Mouse (Mus musculus): ENCODE measurements around the gene Cybrd1. TPM values are rescaled to one million over a fixed set of nuclear protein-coding genes. Genes with fewer than 3 reads are reported as not detected.

Gene Cybrd1
- polyA plus RNA-seq, 1 experiment from 2014 or later: 1.1 TPM

DNA sequence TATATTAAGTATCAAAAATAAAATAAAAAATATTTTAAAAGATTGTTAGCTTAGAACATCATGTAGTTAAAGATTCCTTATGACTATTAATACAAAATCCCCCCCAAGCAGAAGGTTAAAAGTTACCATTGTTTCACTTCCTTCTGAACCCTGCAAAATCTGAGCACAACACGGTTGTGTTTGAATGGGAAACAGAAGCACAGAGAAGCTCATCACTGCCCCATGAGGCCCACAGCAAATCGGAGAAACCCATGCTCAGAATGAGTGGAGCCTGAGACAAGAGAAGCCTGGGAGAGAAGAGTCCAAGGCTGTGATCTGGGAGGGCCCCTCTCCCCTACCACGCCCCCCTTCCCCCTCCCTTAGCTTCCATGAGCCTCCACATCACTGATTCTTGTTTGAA, 13.0 kb upstream of the Cybrd1 start:
- Histone ChIP-seq H3K4me1 (peaks cover 4% of the 10 kb centered on the region; the same call in 1 of the 2 replicates), H3K27ac (no peak overlapping the region), H3K4me3 (no peak overlapping the region), H3K27me3 (replicated peaks) (no peaks in the 10 kb centered on the region), H3K9ac (no peak overlapping the region), H3K36me3 (peaks cover 4% of the 10 kb centered on the region; the same call in 1 of the 2 replicates), H3K9me3 (replicated peaks) (no peaks in the 10 kb centered on the region), H3K4me2 (no peak overlapping the region)
- ATAC-seq: no peak
- WGBS (ENCODE audit: insufficient replicate concordance): 59% methylated on average over 3 of the region's 3 CpGs

- ATAC-seq: no peak
- Histone ChIP-seq H3K4me1 (peaks cover 4% of the 10 kb centered on the region; the same call in 1 of the 2 replicates), H3K9ac (no peak overlapping the region), H3K36me3 (no peaks in the 10 kb centered on the region; the same call in 1 of the 2 replicates), H3K27ac (no peak overlapping the region), H3K4me3 (no peak overlapping the region), H3K4me2 (no peak overlapping the region), H3K27me3 (replicated peaks) (no peaks in the 10 kb centered on the region), H3K9me3 (replicated peaks) (no peaks in the 10 kb centered on the region)
- WGBS (ENCODE audit: insufficient replicate concordance): 70% methylated on average over 14 of the region's 14 CpGs
These were observed 12.1 kb upstream of the Cybrd1 start for GRCm38 (mm10) chr2:71105469-71106215.

GRCm38 (mm10) chr2:71107225-71107624, 10.5 kb upstream of the Cybrd1 start:
- 57% methylated on average over 2 of the region's 2 CpGs for WGBS (ENCODE audit: insufficient replicate concordance)
- Histone ChIP-seq H3K4me1 (peaks cover 4% of the 10 kb centered on the region; the same call in 1 of the 2 replicates), H3K4me3 (no peak overlapping the region), H3K4me2 (no peak overlapping the region), H3K9me3 (replicated peaks) (no peaks in the 10 kb centered on the region), H3K36me3 (no peaks in the 10 kb centered on the region), H3K9ac (no peak overlapping the region), H3K27ac (no peak overlapping the region), H3K27me3 (replicated peaks) (no peaks in the 10 kb centered on the region)
- no peak for ATAC-seq

- ATAC-seq: no peak
- Histone ChIP-seq H3K9me3 (replicated peaks) (no peaks in the 10 kb centered on the region), H3K4me1 (peaks cover 4% of the 10 kb centered on the region; the same call in 1 of the 2 replicates), H3K27me3 (replicated peaks) (no peaks in the 10 kb centered on the region), H3K36me3 (no peaks in the 10 kb centered on the region), H3K4me2 (no peak overlapping the region), H3K9ac (no peak overlapping the region), H3K4me3 (no peak overlapping the region), H3K27ac (no peak overlapping the region)
- 65% methylated on average over 3 of the region's 3 CpGs for WGBS (ENCODE audit: insufficient replicate concordance)
These were observed 9.2 kb upstream of the Cybrd1 start for GRCm38 (mm10) chr2:71108541-71108940.

DNA sequence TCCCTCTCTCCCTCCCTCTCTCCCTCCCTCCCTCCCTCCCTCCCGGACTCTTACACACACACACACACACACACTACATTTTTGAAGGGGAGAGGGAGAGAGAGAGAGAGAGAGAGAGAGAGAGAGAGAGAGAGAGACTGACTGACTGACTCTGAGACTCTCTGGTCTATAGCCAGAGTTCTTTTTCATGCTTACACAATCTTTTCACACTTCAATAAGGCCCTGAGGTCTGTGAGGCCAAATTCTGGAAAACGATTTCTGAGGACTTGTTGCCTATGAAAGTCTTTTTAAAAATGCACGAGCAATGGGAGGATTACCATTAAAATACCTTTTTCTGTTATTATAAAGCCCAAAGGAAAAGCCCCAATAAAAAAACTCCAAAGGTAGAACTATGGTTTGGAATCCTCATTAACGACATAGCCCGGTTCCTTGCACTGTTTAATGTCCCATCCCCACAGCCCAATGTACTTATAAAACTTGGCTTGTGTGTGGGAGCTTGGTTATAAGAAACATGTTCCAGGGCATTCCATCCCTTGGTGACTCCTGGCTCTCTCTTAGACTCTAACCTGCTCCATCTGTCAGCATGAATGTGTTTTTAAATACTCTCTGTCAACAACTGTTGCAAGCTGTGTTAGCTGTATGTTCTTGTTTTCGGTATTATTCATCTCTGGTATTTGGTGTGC, 4.1 kb upstream of the Cybrd1 start:
- H3K36me3 ChIP-seq: no peaks in the 10 kb centered on the region
- no peaks in the 10 kb centered on the region; the same call in 1 of the 2 replicates for H3K9me3 ChIP-seq (replicated peaks)
- peaks cover 12% of the 10 kb centered on the region; the same call in 1 of the 2 replicates for H3K4me1 ChIP-seq
- H3K27ac ChIP-seq: no peak overlapping the region
- no peak overlapping the region for H3K4me3 ChIP-seq
- H3K4me2 ChIP-seq: no peak overlapping the region
- WGBS (ENCODE audit: insufficient replicate concordance): 77% methylated on average over 5 of the region's 6 CpGs
- no peak for ATAC-seq
- H3K9ac ChIP-seq: no peak overlapping the region
- H3K27me3 ChIP-seq (replicated peaks): peaks cover 23% of the 10 kb centered on the region

DNA sequence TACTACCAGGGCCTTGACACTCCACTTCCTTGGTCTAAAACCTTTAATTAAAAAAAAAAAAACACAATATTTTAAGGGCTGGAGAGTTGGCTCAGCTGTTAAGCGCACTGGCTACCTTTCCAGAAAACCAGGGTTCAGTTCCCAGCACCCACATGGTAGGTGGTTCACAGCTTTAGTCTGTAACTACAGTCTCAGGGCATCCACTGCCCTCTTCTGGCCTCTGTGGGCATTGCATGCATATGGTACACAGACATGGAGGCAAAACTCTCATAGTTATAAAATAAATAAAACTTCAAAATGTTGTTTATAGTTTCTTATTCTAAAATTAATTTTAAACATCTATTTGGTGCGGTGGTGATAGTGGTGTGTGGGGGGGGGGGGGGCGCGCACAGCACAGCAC, 1.6 kb upstream of the Cybrd1 start:
- no peak for ATAC-seq
- H3K4me2 ChIP-seq: no peak overlapping the region
- peaks cover 13% of the 10 kb centered on the region; the same call in 1 of the 2 replicates for H3K4me1 ChIP-seq
- H3K9me3 ChIP-seq (replicated peaks): no peaks in the 10 kb centered on the region; the same call in 1 of the 2 replicates
- H3K36me3 ChIP-seq: no peaks in the 10 kb centered on the region
- 73% methylated on average over 4 of the region's 4 CpGs for WGBS (ENCODE audit: insufficient replicate concordance)
- H3K4me3 ChIP-seq: no peak overlapping the region
- H3K27ac ChIP-seq: no peak overlapping the region
- no peak overlapping the region for H3K9ac ChIP-seq
- peaks cover 48% of the 10 kb centered on the region for H3K27me3 ChIP-seq (replicated peaks)

DNA sequence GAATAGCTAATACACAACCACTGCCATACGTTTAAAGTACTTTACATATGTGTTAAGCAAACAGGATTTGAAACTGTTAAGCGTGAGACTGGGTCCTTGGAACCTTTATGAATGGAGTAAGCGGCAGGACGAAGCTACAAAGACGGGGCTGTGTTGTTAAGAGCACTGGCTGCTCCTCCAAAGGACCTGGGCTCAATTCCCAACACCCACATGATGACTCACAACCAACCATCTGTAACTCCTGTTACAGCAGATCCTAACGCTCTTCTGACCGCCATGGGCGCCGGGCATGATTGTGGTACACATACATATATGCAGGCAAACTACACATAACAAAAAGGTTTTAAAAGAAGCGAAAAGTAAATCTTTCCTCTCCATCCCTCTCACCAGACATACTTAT, 3.1 kb downstream of the Cybrd1 start:
- H3K27ac ChIP-seq: no peak overlapping the region
- no peaks in the 10 kb centered on the region for H3K36me3 ChIP-seq
- H3K4me1 ChIP-seq: peaks cover 13% of the 10 kb centered on the region; the same call in 1 of the 2 replicates
- H3K9ac ChIP-seq: no peak overlapping the region
- WGBS (ENCODE audit: insufficient replicate concordance): 79% methylated on average over 10 of the region's 10 CpGs
- no peak overlapping the region for H3K4me2 ChIP-seq
- H3K9me3 ChIP-seq (replicated peaks): no peaks in the 10 kb centered on the region; the same call in 1 of the 2 replicates
- H3K4me3 ChIP-seq: no peak overlapping the region
- H3K27me3 ChIP-seq (replicated peaks): peaks cover 62% of the 10 kb centered on the region
- ATAC-seq: no peak

GRCm38 (mm10) chr2:71121406-71121805, 3.7 kb downstream of the Cybrd1 start:
- no peaks in the 10 kb centered on the region for H3K9me3 ChIP-seq (replicated peaks)
- H3K9ac ChIP-seq: no peak overlapping the region
- H3K27me3 ChIP-seq (replicated peaks): peaks cover 60% of the 10 kb centered on the region
- no peak for ATAC-seq
- WGBS (ENCODE audit: insufficient replicate concordance): 59% methylated on average over 5 of the region's 5 CpGs
- H3K4me1 ChIP-seq: peaks cover 13% of the 10 kb centered on the region; the same call in 1 of the 2 replicates
- H3K4me3 ChIP-seq: no peak overlapping the region
- no peak overlapping the region for H3K27ac ChIP-seq
- H3K4me2 ChIP-seq: no peak overlapping the region
- no peaks in the 10 kb centered on the region for H3K36me3 ChIP-seq

GRCm38 (mm10) chr2:71122268-71123029, 4.7 kb downstream of the Cybrd1 start:
- Histone ChIP-seq H3K4me3 (no peak overlapping the region), H3K27ac (no peak overlapping the region), H3K9ac (no peak overlapping the region), H3K36me3 (no peaks in the 10 kb centered on the region), H3K9me3 (replicated peaks) (no peaks in the 10 kb centered on the region), H3K4me2 (no peak overlapping the region), H3K4me1 (peaks cover 13% of the 10 kb centered on the region; the same call in 1 of the 2 replicates), H3K27me3 (replicated peaks) (peaks cover 50% of the 10 kb centered on the region)
- WGBS (ENCODE audit: insufficient replicate concordance): 74% methylated on average over 13 of the region's 13 CpGs
- no peak for ATAC-seq

GRCm38 (mm10) chr2:71123591-71123990, 5.9 kb downstream of the Cybrd1 start:
- Histone ChIP-seq H3K36me3 (no peaks in the 10 kb centered on the region), H3K27ac (no peak overlapping the region), H3K9me3 (replicated peaks) (no peaks in the 10 kb centered on the region), H3K4me1 (peaks cover 1% of the 10 kb centered on the region; the same call in 1 of the 2 replicates), H3K4me3 (no peak overlapping the region), H3K9ac (no peak overlapping the region), H3K27me3 (replicated peaks) (peaks cover 39% of the 10 kb centered on the region), H3K4me2 (no peak overlapping the region)
- 58% methylated on average over 2 of the region's 2 CpGs for WGBS (ENCODE audit: insufficient replicate concordance)
- ATAC-seq: no peak

DNA sequence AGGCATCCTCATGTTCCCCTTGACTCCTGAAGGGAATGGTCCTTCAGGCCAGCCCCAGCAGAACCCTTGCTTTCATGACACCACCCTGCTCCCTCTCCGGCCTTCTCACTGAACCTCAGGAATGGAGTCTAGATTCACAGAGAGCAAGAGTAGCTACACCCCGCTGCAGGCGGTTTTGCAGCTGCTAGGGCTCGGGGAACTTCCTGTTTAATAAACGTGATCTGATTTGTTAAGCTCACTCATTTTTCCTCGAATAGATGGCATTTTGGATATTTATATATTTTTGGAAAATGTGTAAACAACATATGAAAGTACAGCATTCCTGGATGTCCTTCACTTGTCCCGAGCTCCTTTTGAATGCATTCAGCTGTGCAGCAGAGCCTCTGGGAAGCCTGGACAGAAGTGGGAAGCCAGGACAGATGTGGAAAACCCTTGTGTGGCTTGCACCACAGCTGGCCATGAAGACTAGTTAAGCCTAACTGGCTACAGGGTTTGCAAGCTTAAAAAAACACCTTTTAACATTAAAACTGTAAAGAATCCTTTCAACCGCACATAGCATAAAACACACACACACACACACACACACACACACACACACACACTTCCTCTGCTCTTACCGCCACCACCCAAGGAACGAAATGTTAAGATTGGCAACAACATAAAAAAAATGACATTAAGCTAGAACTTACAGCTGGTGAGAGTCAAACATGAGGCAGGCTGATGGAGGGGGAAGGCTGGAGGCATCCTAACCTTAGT, 10.2 kb downstream of the Cybrd1 start:
- Histone ChIP-seq H3K4me2 (no peak overlapping the region), H3K4me1 (no peaks in the 10 kb centered on the region), H3K9ac (no peak overlapping the region), H3K27ac (no peak overlapping the region), H3K27me3 (replicated peaks) (no peaks in the 10 kb centered on the region), H3K9me3 (replicated peaks) (no peaks in the 10 kb centered on the region), H3K4me3 (no peak overlapping the region), H3K36me3 (no peaks in the 10 kb centered on the region)
- 58% methylated on average over 10 of the region's 10 CpGs for WGBS (ENCODE audit: insufficient replicate concordance)
- ATAC-seq: no peak
